Comparison of ENCODE assay signal across 7 mouse cellular contexts in the genomic region with DNA sequence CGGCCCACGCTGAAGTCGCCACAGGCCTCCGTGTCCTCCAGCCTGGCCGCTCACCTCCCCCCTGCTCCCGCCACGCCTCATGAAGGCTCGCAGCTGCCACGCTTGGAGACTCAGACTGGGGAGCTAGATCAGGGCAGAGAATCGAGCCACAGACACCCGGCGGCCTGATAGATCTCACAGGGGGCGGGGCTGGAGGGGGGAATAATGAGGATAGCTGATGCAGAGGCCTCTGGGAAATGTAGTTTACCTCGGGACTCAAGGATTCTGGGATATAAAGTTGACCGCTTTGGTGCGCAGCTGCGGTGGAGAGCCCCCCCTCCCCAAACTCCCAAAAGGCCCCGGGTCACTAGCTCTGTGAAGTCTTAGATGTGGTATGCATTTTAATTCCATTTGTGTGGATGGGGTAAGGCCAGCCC. TPM values are rescaled to one million over a fixed set of nuclear protein-coding genes. Genes with fewer than 3 reads are reported as not detected.
DNase-seq lines count a peak whose midpoint lies in the region; ATAC-seq and TF ChIP-seq lines count a peak whose summit lies in the region.

A gene (minus strand): TSS at position 183 of the 416 bp plus-strand sequence.

- no peaks in the 10 kb centered on the region for H3K9me3 ChIP-seq in heart, embryonic 13.5 days
- H3K9me3 ChIP-seq in kidney, postnatal 0 days (replicated peaks; ENCODE audit: low read length), result no peaks in the 10 kb centered on the region
- H3K9me3 ChIP-seq in midbrain, postnatal 0 days (ENCODE audit: low read length), result no peaks in the 10 kb centered on the region

- WGBS in heart, embryonic 13.5 days, result 0% methylated on average over 18 of the region's 18 CpGs
- WGBS in kidney, postnatal 0 days, result 1% methylated on average over 18 of the region's 18 CpGs
- WGBS in midbrain, postnatal 0 days, result 1% methylated on average over 18 of the region's 18 CpGs

- H3K36me3 ChIP-seq in heart, embryonic 13.5 days, result no peaks in the 10 kb centered on the region
- no peaks in the 10 kb centered on the region for H3K36me3 ChIP-seq in kidney, postnatal 0 days (ENCODE audit: insufficient read depth, low read length)
- no peaks in the 10 kb centered on the region; the same call in 1 of the 2 replicates for H3K36me3 ChIP-seq in midbrain, postnatal 0 days (ENCODE audit: insufficient read depth, low read length)

- no peak for TF ChIP-seq CTCF in brain, embryonic 14.5 days (IDR thresholded peaks at IDR 0.05; ENCODE audit: borderline replicate concordance, extremely low read depth, insufficient read depth, insufficient read length)
- no peak for TF ChIP-seq CTCF in kidney, postnatal 0 days (IDR thresholded peaks at IDR 0.05; ENCODE audit: low read depth)
- TF ChIP-seq CTCF in midbrain, postnatal 0 days (IDR thresholded peaks at IDR 0.05), result no peak

- 0 out of 2 replicates have a peak within 1 kb of the TSS, but pooled peaks have one; percentile 29 for H3K27ac ChIP-seq in heart, embryonic 13.5 days (replicated peaks)
- peak within 1 kb of the TSS; percentile 42 for H3K27ac ChIP-seq in kidney, postnatal 0 days
- H3K27ac ChIP-seq in midbrain, postnatal 0 days (ENCODE audit: low read depth, low read length), result peak within 1 kb of the TSS; percentile 84

- peaks cover 27% of the 10 kb centered on the region for H3K27me3 ChIP-seq in heart, embryonic 13.5 days (replicated peaks)
- no peaks in the 10 kb centered on the region for H3K27me3 ChIP-seq in kidney, postnatal 0 days (ENCODE audit: insufficient read depth, low read length)
- no peaks in the 10 kb centered on the region for H3K27me3 ChIP-seq in midbrain, postnatal 0 days (ENCODE audit: insufficient read depth, low read length)

- ATAC-seq in heart, embryonic 13.5 days (ENCODE audit: extremely low read depth, insufficient number of reproducible peaks, low FRiP score, low TSS enrichment), result peak; percentile 77
- peak; percentile 89 for ATAC-seq in kidney, postnatal 0 days (replicated peaks; ENCODE audit: low FRiP score, low read depth)
- peak; percentile 95 for ATAC-seq in midbrain, postnatal 0 days (ENCODE audit: low FRiP score)

- H3K4me1 ChIP-seq in heart, embryonic 13.5 days, result peaks cover 10% of the 10 kb centered on the region
- no peaks in the 10 kb centered on the region for H3K4me1 ChIP-seq in kidney, postnatal 0 days (replicated peaks; ENCODE audit: insufficient read depth, low read length)
- peaks cover 3% of the 10 kb centered on the region; the same call in 1 of the 2 replicates for H3K4me1 ChIP-seq in midbrain, postnatal 0 days (ENCODE audit: insufficient read depth, low read length)

- H3K9ac ChIP-seq in heart, embryonic 13.5 days, result peak within 1 kb of the TSS; percentile 89
- H3K9ac ChIP-seq in kidney, postnatal 0 days (ENCODE audit: low read depth, low read length), result peak within 1 kb of the TSS; percentile 57
- peak within 1 kb of the TSS; percentile 66 for H3K9ac ChIP-seq in midbrain, postnatal 0 days (replicated peaks; ENCODE audit: low read length, poor library complexity, severe bottlenecking)

- peak within 1 kb of the TSS; percentile 96 for H3K4me2 ChIP-seq in heart, embryonic 13.5 days
- H3K4me2 ChIP-seq in kidney, postnatal 0 days (ENCODE audit: low read length), result peak within 1 kb of the TSS; percentile 96
- peak within 1 kb of the TSS; percentile 78 for H3K4me2 ChIP-seq in midbrain, postnatal 0 days (ENCODE audit: low read depth, low read length, poor library complexity, severe bottlenecking)

- TF ChIP-seq POLR2A in brain, embryonic 14.5 days (IDR thresholded peaks at IDR 0.05; ENCODE audit: borderline replicate concordance, extremely low read depth, insufficient read depth, insufficient read length, poor library complexity, severe bottlenecking), result no peak

- DNase-seq in brain, embryonic 14.5 days (ENCODE audit: low read depth), result peak; percentile 98
- peak; percentile 67 for DNase-seq in fibroblast of lung, adult 2 months (ENCODE audit: low read depth)
- DNase-seq in kidney, postnatal 0 days (ENCODE audit: low spot score), result peak; percentile 92
- peak; percentile 76 for DNase-seq in liver
- DNase-seq in midbrain, postnatal 0 days (ENCODE audit: low spot score), result peak; percentile 97
- peak; percentile 52 to 72 for DNase-seq in spleen, postnatal 4 days (ENCODE audit: low spot score in 2 of 2)

- peak within 1 kb of the TSS; percentile 80 for H3K4me3 ChIP-seq in heart, embryonic 13.5 days
- peak within 1 kb of the TSS; percentile 72 for H3K4me3 ChIP-seq in kidney, postnatal 0 days (replicated peaks; ENCODE audit: low read depth, low read length)
- peak within 1 kb of the TSS; percentile 53 for H3K4me3 ChIP-seq in midbrain, postnatal 0 days (ENCODE audit: low read depth, low read length)

RNA-seq across cellular contexts. Expression of the gene that starts here (rescaled TPM):
- 2.6 and 2.7 TPM in 2 replicates for polyA plus RNA-seq in brain, embryonic 14.5 days (2012; rRNA removed)
- 0.88 and 1.0 TPM in 2 replicates for polyA plus RNA-seq in heart, embryonic 13.5 days (2015; fragmentation: Nextera tagmentation; extraction: Ambion mirVana)
- 1.6 and 1.7 TPM in 2 replicates for polyA plus RNA-seq in kidney, postnatal 0 days (2015; fragmentation: Nextera tagmentation; extraction: Ambion mirVana)
- total RNA-seq in midbrain, postnatal 0 days (2014; rRNA removed), result 2.0 and 2.8 TPM in 2 replicates
- 2.7 and 3.8 TPM in 2 replicates for polyA plus RNA-seq in midbrain, postnatal 0 days (2015; fragmentation: Nextera tagmentation; extraction: Ambion mirVana)

Comparison
In these comparisons a context has a peak if more than half of its experiments do, and no peak if none do; other contexts are left out.
1. Peak in every context shown above with its lines: DNase-seq, ATAC-seq, H3K4me3 ChIP-seq and H3K27ac ChIP-seq.
2. H3K27ac ChIP-seq: peak in every context shown above with its lines; median percentile 84 in midbrain, postnatal 0 days; 42 in kidney, postnatal 0 days; 29 in heart, embryonic 13.5 days.